Mouse (Mus musculus) megakaryocyte, embryonic 14.5 days (primary cell): ENCODE results near the gene Txnrd2.

Source experiments
- FLI1 ChIP-seq: IDR thresholded peaks from 2 replicates; pipeline ENCODE4 v1.6.1; 2012; ENCODE audit warnings: low read length, inconsistent platforms, mixed read lengths
- GATA1 ChIP-seq: IDR thresholded peaks from 3 replicates; pipeline ENCODE4 v1.6.1; 2012; ENCODE audit warnings: mixed read lengths, low read length, inconsistent platforms, borderline replicate concordance

- TF ChIP-seq GATA1 (no peak), FLI1 (no peak)
Observed at GRCm38 (mm10) chr16:18405091-18405854, 20.9 kb upstream of the Txnrd2 start.
